Mouse (Mus musculus) ES-E14 (cell line): Measurements from ENCODE around the gene Slc38a8.

Experiments
- CHD2 ChIP-seq: IDR thresholded peaks from 2 replicates; pipeline ENCODE4 v1.6.1; 2014; ENCODE audit warnings: mild to moderate bottlenecking, low read depth, low read length, inconsistent platforms
- HCFC1 ChIP-seq: IDR thresholded peaks from 2 replicates; pipeline ENCODE4 v1.6.1; 2012; ENCODE audit warnings: low read length, inconsistent platforms, borderline replicate concordance; ENCODE audit not compliant: insufficient read depth
- MAFK ChIP-seq: IDR thresholded peaks from 2 replicates; pipeline ENCODE4 v1.6.1; 2014; ENCODE audit warnings: mild to moderate bottlenecking, low read depth, low read length, inconsistent platforms; ENCODE audit not compliant: insufficient read depth
- ZC3H11A ChIP-seq: IDR thresholded peaks from 2 replicates; pipeline ENCODE4 v1.6.1; 2012; ENCODE audit warnings: low read depth, mild to moderate bottlenecking, inconsistent platforms, low read length, borderline replicate concordance
- ZNF384 ChIP-seq: IDR thresholded peaks from 2 replicates; pipeline ENCODE4 v1.6.1; 2012; ENCODE audit warnings: low read depth, low read length, inconsistent platforms

DNA sequence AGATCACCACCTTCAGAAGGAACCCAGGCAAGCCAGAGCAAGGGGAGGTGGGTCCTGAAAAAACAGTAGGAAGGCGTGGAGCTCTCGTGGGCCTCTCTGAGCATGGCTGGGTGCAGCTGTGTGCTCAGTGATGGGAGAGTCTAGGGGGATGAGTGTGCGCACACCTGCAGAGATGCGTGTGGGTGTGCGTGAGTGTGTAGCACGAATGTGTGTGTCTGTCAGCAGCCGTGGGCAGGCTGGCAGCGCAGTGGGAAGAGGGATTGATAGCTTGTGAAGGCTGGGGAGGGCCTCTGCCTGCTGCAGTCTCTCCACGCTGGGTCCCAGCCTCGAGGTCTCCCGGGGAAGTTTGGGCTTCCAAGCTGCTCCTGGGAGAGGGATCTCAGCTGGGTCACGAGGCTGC, 51.9 kb downstream of the Slc38a8 start:
- TF ChIP-seq HCFC1 (no peak), ZNF384 (no peak), MAFK (no peak), ZC3H11A (no peak), CHD2 (no peak)
